Mouse (Mus musculus) CH12.LX (cell line): Measurements from ENCODE around the gene Tbc1d16.

ENCODE experiments used
- CHD1 ChIP-seq: IDR thresholded peaks from 2 replicates; pipeline ENCODE4 v1.6.1; 2012; ENCODE audit warnings: low read depth, low read length, improper control_type of control experiment, inconsistent platforms
- CTCF ChIP-seq, 2 experiments: IDR thresholded peaks in 1 of 2; conservative IDR thresholded peaks in 1 of 2; 2 replicates each; pipeline ENCODE4 v1.5.1; 2011 to 2012; ENCODE audit warnings: low read depth in 2 of 2, low read length in 2 of 2, improper control_type of control experiment in 1 of 2, inconsistent platforms in 1 of 2, mild to moderate bottlenecking in 1 of 2, moderate library complexity in 1 of 2
- EP300 ChIP-seq: IDR thresholded peaks from 2 replicates; pipeline ENCODE4 v1.6.1; 2011; ENCODE audit warnings: low read length, improper control_type of control experiment
- JUND ChIP-seq: conservative IDR thresholded peaks from 2 replicates; pipeline ENCODE4 v1.6.1; 2011; ENCODE audit warnings: low read depth, low read length, improper control_type of control experiment
- MAX ChIP-seq: IDR thresholded peaks from 2 replicates; pipeline ENCODE4 v1.6.1; 2011; ENCODE audit warnings: low read length, improper control_type of control experiment
- MEF2A ChIP-seq: IDR thresholded peaks from 2 replicates; pipeline ENCODE4 v1.6.1; 2014; ENCODE audit warnings: low read depth, mild to moderate bottlenecking, inconsistent platforms, low read length, improper control_type of control experiment, borderline replicate concordance
- MYC ChIP-seq: IDR thresholded peaks from 2 replicates; pipeline ENCODE4 v1.6.1; 2011; ENCODE audit warnings: low read depth, mild to moderate bottlenecking, improper control_type of control experiment, low read length
- POLR2A ChIP-seq: IDR thresholded peaks from 2 replicates; pipeline ENCODE4 v1.6.1; 2011; ENCODE audit warnings: low read depth, mild to moderate bottlenecking, improper control_type of control experiment, low read length
- POLR2AphosphoS2 ChIP-seq: IDR thresholded peaks from 2 replicates; pipeline ENCODE4 v1.6.1; 2011; ENCODE audit warnings: low read depth, low read length, improper control_type of control experiment
- USF1 ChIP-seq: IDR thresholded peaks from 2 replicates; pipeline ENCODE4 v1.6.1; 2014; ENCODE audit warnings: low read depth, mild to moderate bottlenecking, inconsistent platforms, low read length, improper control_type of control experiment
- ZNF384 ChIP-seq: IDR thresholded peaks from 2 replicates; pipeline ENCODE4 v1.6.1; 2012; ENCODE audit warnings: low read depth, low read length, improper control_type of control experiment, inconsistent platforms

DNA sequence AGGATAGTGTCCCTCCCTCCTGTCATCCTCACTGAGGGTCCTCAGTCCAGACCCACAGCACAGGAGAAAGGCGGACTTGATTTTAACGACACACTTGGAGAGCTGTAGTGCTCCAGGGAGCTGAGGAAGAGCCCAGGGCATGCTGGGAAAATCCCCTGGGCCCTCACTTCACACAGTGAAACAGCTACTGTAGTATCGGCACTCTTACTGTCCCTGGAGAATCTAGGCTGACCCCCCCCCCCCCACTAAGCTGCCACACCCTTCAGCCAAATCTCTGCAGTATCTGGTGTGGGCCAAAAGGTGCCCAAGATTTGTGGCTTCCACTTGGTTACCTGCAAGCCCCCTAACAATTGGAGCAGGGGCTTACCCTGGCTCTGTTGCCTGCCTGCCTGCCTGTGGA is 8.7 kb upstream of the Tbc1d16 start:
- no peak for TF ChIP-seq POLR2A
- no peak for TF ChIP-seq USF1
- no peak for TF ChIP-seq CTCF (conservative IDR thresholded peaks at IDR 0.05 in 1 of 2, IDR thresholded peaks at IDR 0.05 in 1 of 2; ENCODE audit: low read depth in 2 of 2, low read length in 2 of 2)
- TF ChIP-seq MAX: 0 out of 2 replicates have a peak, but pooled peaks have one; percentile 27
- 0 out of 2 replicates have a peak, but pooled peaks have one; percentile 24 for TF ChIP-seq MEF2A
- TF ChIP-seq EP300: peak; percentile 40; the same call in 1 of the 2 replicates
- TF ChIP-seq MYC: no peak
- no peak for TF ChIP-seq CHD1
- TF ChIP-seq JUND: no peak
- TF ChIP-seq POLR2AphosphoS2: no peak
- no peak for TF ChIP-seq ZNF384
